Mouse (Mus musculus) embryonic facial prominence, embryonic 11.5 days (tissue): ENCODE data around the gene Ikzf1. TPM values are rescaled to one million over a fixed set of nuclear protein-coding genes. Genes with fewer than 3 reads are reported as not detected.
A peak's percentile ranks its signal among the peaks of the same experiment; 100 is the strongest.

Experiments used
- ATAC-seq: fragments of 200-750 bp; cut with Nextera tagmentation; replicated peaks from 2 replicates; pipeline ENCODE4 v1.8.0; 2017; ENCODE audit warnings: low read depth; ENCODE audit not compliant: insufficient number of reproducible peaks, low FRiP score, low TSS enrichment
- DNase-seq: peaks from one replicate; pipeline ENCODE4 v3.0.0-alpha.2; 2015; ENCODE audit warnings: low spot score
- H3K27ac ChIP-seq: fragments of 300-500 bp; sonication (generic); replicated peaks from 2 replicates; pipeline ENCODE4 v1.5.1; 2014; ENCODE audit warnings: mild to moderate bottlenecking, low read depth, low read length, control low read depth
- H3K27me3 ChIP-seq: fragments of 300-500 bp; sonication (generic); 2 replicates; pipeline ENCODE4 v1.6.1; 2014; ENCODE audit warnings: mild to moderate bottlenecking, low read length, moderate library complexity, mixed read lengths; ENCODE audit not compliant: control insufficient read depth, insufficient read depth
- H3K36me3 ChIP-seq: fragments of 300-500 bp; sonication (generic); replicated peaks from 2 replicates; pipeline ENCODE4 v1.6.1; 2014; ENCODE audit warnings: low read depth, mild to moderate bottlenecking, low read length, moderate library complexity, mixed read lengths; ENCODE audit not compliant: control insufficient read depth, insufficient read depth
- H3K4me1 ChIP-seq: fragments of 300-500 bp; sonication (generic); 2 replicates; pipeline ENCODE4 v1.6.1; 2014; ENCODE audit warnings: low read length, mixed read lengths; ENCODE audit not compliant: control insufficient read depth, insufficient read depth
- H3K4me2 ChIP-seq: fragments of 300-500 bp; sonication (generic); 2 replicates; pipeline ENCODE4 v1.6.1; 2014; ENCODE audit warnings: low read depth, mild to moderate bottlenecking, control low read depth, low read length, moderate library complexity
- H3K4me3 ChIP-seq: fragments of 300-500 bp; sonication (generic); 2 replicates; pipeline ENCODE4 v1.5.1; 2014; ENCODE audit warnings: low read depth, low read length, control low read depth
- H3K9ac ChIP-seq: fragments of 300-500 bp; sonication (generic); replicated peaks from 2 replicates; pipeline ENCODE4 v1.6.1; 2014; ENCODE audit warnings: mild to moderate bottlenecking, control low read depth, low read length
- H3K9me3 ChIP-seq: fragments of 300-500 bp; sonication (generic); replicated peaks from 2 replicates; pipeline ENCODE4 v1.6.1; 2016; ENCODE audit warnings: mild to moderate bottlenecking, low read length, inconsistent platforms, mixed read lengths; ENCODE audit not compliant: control insufficient read depth
- WGBS: fragments of 180-500 bp; shearing (Covaris S2); extraction: QIAGEN DNeasy Blood & Tissue Kit; methylation state at CpG from one replicate; pipeline ENCODE4 v1.1.7; 2014; 5-methylcytosine and 5-hydroxymethylcytosine counted together
- polyA plus RNA-seq: library from polyadenylated mRNA; unstranded; fragments of >200 nt; fragmentation: Nextera tagmentation; extraction: Ambion mirVana; gene quantifications from 2 replicates; pipeline ENCODE4 v1.2.1, GENCODE M21; 2014

Ikzf1 gene
- polyA plus RNA-seq, 1 experiment from 2014 or later, result 3.4 TPM

- Histone ChIP-seq H3K9me3 (no peaks in the 10 kb centered on the region), H3K36me3 (no peaks in the 10 kb centered on the region), H3K27ac (no peak overlapping the region), H3K27me3 (no peaks in the 10 kb centered on the region), H3K4me1 (no peaks in the 10 kb centered on the region), H3K4me2 (no peak overlapping the region), H3K9ac (no peak overlapping the region), H3K4me3 (no peak overlapping the region)
- ATAC-seq (no peak), DNase-seq (peak; percentile 54)
- 30% methylated on average over 2 of the region's 2 CpGs for WGBS
Observed at GRCm38 (mm10) chr11:11742626-11743025, 57.8 kb downstream of the Ikzf1 start.

DNA sequence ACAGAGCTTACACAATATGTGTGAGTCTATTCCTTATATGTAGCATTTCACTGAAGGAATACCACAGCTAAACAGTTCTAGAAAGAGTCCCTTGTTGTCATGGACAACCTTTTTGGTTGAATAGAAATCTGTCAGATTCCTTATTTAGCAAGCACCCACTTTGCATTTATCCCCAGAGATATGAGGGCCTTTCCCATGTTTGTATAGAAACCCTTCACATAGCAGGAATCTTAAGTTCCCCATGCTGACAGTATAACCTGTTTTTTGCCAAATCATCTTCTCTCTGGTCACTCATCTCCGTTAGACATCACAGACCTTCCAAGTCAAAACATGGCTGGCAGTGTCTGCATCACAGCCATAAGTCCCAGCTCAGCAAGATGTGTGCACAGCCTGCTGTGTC is 59.4 kb downstream of the Ikzf1 start:
- no peaks in the 10 kb centered on the region for H3K4me1 ChIP-seq
- H3K27ac ChIP-seq, result no peak overlapping the region
- H3K9ac ChIP-seq, result no peak overlapping the region
- H3K9me3 ChIP-seq, result no peaks in the 10 kb centered on the region
- 56% methylated on average over 1 of the region's 1 CpGs for WGBS
- no peak for DNase-seq
- no peak overlapping the region for H3K4me2 ChIP-seq
- H3K36me3 ChIP-seq, result no peaks in the 10 kb centered on the region
- ATAC-seq, result no peak
- no peak overlapping the region for H3K4me3 ChIP-seq
- H3K27me3 ChIP-seq, result no peaks in the 10 kb centered on the region

DNA sequence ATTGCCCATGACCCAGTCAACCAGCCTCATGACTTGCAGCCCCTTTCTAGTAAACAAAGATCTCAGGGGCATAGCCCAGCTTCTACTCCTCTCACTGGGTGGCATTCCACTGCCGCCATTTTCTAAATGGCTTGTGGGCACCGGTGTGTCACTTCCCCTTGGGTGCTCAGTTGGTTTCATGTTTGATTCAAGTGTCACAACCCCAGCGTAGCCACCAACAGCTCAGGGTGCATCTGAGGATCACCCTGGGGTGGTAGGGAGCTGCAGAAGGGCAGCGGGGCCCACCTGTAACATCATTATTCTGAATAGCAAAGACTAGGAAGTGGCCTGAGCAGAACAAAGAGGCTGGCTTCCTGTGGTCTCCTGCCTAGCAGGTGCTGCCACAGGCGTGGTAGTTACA is 66.3 kb downstream of the Ikzf1 start:
- Histone ChIP-seq H3K27ac (no peak overlapping the region), H3K27me3 (no peaks in the 10 kb centered on the region), H3K4me3 (no peak overlapping the region), H3K4me1 (no peaks in the 10 kb centered on the region), H3K9me3 (no peaks in the 10 kb centered on the region), H3K9ac (no peak overlapping the region), H3K36me3 (no peaks in the 10 kb centered on the region), H3K4me2 (no peak overlapping the region)
- 90% methylated on average over 5 of the region's 5 CpGs for whole genome bisulfite sequencing
- DNase-seq (no peak), ATAC-seq (no peak)

DNA sequence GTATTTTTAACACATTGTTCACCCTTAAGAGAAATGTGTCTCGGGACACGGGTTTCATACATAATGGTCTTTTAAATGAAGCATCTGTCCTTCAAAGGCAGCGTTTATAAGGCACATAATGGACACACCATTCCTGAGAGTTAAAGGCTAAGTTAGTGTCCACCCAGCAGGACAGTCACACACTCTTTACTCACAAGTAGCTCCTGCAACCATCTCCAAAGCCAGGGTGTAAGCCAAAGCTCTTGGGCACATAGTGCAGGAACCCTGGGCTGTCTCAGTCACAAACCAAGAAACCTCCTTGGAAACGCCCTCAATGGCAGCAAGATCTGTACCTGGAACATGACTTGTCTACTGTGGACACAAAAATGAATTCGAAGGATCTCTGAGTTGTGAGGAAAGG is 68.1 kb downstream of the Ikzf1 start:
- no peaks in the 10 kb centered on the region for H3K9me3 ChIP-seq
- H3K9ac ChIP-seq, result no peak overlapping the region
- 83% methylated on average over 5 of the region's 5 CpGs for WGBS
- no peaks in the 10 kb centered on the region for H3K4me1 ChIP-seq
- H3K4me2 ChIP-seq, result no peak overlapping the region
- no peaks in the 10 kb centered on the region for H3K36me3 ChIP-seq
- no peak for DNase-seq
- H3K4me3 ChIP-seq, result no peak overlapping the region
- no peak for ATAC-seq
- H3K27me3 ChIP-seq, result no peaks in the 10 kb centered on the region
- no peak overlapping the region for H3K27ac ChIP-seq

DNA sequence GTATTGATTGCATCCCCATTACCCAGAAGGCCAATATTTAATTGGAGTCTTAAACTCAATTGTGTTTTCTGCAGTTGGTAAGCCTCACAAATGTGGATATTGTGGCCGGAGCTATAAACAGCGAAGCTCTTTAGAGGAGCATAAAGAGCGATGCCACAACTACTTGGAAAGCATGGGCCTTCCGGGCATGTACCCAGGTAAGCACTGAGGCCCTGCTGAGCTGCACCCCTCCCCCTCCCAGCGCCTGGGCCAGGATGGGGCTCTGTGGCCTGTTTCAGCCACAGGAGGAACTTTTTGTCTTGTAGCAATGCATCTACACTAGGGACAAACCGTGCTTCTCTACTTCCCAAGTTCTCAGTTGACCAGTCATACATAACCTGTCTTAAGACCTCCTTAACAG is 73.3 kb downstream of the Ikzf1 start:
- Histone ChIP-seq H3K4me3 (no peak overlapping the region), H3K4me2 (no peak overlapping the region), H3K9me3 (no peaks in the 10 kb centered on the region), H3K27ac (no peak overlapping the region), H3K36me3 (no peaks in the 10 kb centered on the region), H3K27me3 (no peaks in the 10 kb centered on the region), H3K9ac (no peak overlapping the region), H3K4me1 (no peaks in the 10 kb centered on the region)
- 71% methylated on average over 6 of the region's 6 CpGs for WGBS
- ATAC-seq, result no peak
- no peak for DNase-seq

GRCm38 (mm10) chr11:11758883-11759282 is 74.1 kb downstream of the Ikzf1 start:
- Histone ChIP-seq H3K27me3 (no peaks in the 10 kb centered on the region), H3K4me2 (no peak overlapping the region), H3K9ac (no peak overlapping the region), H3K36me3 (no peaks in the 10 kb centered on the region), H3K4me1 (no peaks in the 10 kb centered on the region), H3K4me3 (no peak overlapping the region), H3K9me3 (no peaks in the 10 kb centered on the region), H3K27ac (no peak overlapping the region)
- WGBS, result 82% methylated on average over 1 of the region's 1 CpGs
- ATAC-seq (no peak), DNase-seq (no peak)

DNA sequence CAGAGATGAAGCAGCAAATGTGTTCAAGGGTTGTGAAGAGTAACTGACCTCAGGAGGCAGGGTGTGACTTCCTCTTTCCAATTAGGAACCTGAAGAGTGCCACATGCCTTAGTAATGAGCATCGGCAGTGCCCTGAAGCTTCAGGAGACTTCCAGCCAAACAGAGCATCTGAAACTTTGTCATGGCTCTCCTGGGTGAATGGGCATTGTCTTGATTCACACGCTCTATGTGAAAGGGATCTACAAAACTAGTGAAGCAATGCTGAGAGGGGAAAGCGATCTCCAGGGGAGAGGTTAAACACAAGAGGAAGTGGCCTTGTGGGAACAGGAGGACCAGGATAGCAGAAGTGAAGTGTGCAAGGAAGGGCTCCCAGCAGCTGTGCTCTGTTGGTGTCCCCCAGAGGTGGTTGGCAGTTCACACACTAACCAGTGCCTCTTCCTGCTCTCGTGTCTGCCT is 78.4 kb downstream of the Ikzf1 start:
- H3K9ac ChIP-seq, result no peak overlapping the region
- no peak overlapping the region for H3K4me3 ChIP-seq
- no peak for ATAC-seq
- H3K27me3 ChIP-seq, result no peaks in the 10 kb centered on the region
- DNase-seq, result no peak
- 66% methylated on average over 4 of the region's 4 CpGs for WGBS
- no peaks in the 10 kb centered on the region for H3K36me3 ChIP-seq
- no peaks in the 10 kb centered on the region for H3K9me3 ChIP-seq
- H3K27ac ChIP-seq, result no peak overlapping the region
- no peaks in the 10 kb centered on the region for H3K4me1 ChIP-seq
- H3K4me2 ChIP-seq, result no peak overlapping the region

DNA sequence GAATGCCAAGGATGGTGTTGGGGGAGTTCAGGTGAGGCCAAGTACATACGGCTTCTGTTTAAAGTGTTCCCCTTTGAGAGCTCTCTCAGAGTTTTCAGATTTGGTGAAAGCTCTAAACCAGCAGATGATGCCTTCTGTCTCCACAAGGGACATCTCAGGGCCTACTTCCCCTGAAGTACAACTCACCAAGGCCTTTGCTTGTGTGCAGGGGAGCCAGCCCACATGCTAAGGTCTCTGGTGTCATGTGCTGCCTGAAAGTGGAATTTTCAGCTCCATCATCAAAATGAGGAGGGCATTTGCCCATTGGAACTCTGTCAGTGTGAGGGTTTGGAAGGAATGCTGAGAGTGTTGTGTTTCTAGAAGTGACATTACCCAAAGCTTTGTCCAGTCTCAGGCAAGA is 80.6 kb downstream of the Ikzf1 start:
- no peaks in the 10 kb centered on the region for H3K27me3 ChIP-seq
- H3K9me3 ChIP-seq, result no peaks in the 10 kb centered on the region
- H3K4me2 ChIP-seq, result no peak overlapping the region
- 79% methylated on average over 1 of the region's 1 CpGs for WGBS
- DNase-seq (no peak), ATAC-seq (no peak)
- no peaks in the 10 kb centered on the region for H3K4me1 ChIP-seq
- no peak overlapping the region for H3K27ac ChIP-seq
- no peak overlapping the region for H3K4me3 ChIP-seq
- no peak overlapping the region for H3K9ac ChIP-seq
- H3K36me3 ChIP-seq, result no peaks in the 10 kb centered on the region
